In the genomic region with DNA sequence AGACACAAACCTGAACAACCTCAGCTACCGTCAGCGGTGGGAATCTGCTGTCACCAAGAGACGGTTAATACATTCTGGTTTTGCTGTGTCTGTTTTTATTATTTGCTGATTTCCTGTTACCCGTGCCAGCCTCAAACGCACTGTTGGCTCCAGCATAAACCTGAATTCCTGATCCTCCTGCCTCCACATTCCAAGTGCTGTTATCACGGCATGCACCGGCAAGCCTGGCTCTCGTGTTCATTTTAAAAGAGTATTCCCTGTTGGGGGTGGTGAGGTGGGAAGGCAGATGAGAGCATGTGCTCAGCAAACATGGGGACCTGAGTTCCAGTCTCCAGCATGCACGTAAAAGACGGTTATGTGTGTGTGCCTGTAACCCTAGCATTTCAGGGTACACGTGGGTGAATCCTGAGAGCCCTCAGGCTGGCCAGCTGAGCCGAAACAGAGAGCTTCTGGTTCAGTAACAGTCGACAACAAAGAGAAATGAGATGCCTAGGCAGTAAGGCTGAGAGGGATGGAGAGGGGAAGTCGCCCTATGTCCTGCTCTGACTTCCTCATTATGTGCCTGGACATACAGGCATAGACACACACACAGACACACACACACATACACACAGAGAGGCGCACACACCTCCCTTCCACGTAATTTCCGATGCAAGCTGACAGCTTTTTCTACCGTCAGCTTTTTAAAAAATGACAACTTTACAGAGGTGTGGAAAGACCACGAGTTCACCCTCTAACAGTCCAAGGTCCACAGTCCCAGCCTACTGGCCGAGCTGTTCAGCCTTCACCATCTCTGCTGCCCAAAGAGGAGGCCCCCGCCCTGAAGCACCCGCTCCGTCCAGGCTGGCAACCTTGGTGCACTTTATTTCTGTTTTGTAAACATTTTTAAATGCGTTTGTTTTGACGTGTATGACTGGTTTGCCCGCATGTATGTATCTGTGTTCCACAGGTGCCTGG, we compare ENCODE assay signal across 13 mouse cellular contexts.
A peak's percentile ranks its signal among the peaks of the same experiment; 100 is the strongest.
DNase-seq lines count a peak whose midpoint lies in the region; ATAC-seq lines count a peak whose summit lies in the region.
"Had no signal": no experiment of that assay in that cellular context is flagged by ENCODE, and none has a peak within 500 bp of the region (broad histone marks: within the 10 kb centered on the region; RNA-seq: fewer than 3 reads in every experiment).

No protein-coding gene starts in this region.

- 69% methylated on average over 26 of the region's 26 CpGs for WGBS in heart, embryonic 10.5 days
- WGBS in liver, embryonic 12.5 days (ENCODE audit: insufficient replicate concordance) = 66% methylated on average over 26 of the region's 26 CpGs
- WGBS in kidney, embryonic 14.5 days = 62% methylated on average over 26 of the region's 26 CpGs

- no peak overlapping the region for H3K4me3 ChIP-seq in heart, embryonic 10.5 days
- H3K4me3 ChIP-seq in liver, embryonic 12.5 days = no peak overlapping the region
- H3K4me3 ChIP-seq in kidney, embryonic 14.5 days (ENCODE audit: low read length) = no peak overlapping the region
- H3K4me3 ChIP-seq: forebrain, embryonic 12.5 days; neural tube, embryonic 12.5 days had no signal

- no peaks in the 10 kb centered on the region for H3K9me3 ChIP-seq in heart, embryonic 10.5 days
- no peaks in the 10 kb centered on the region for H3K9me3 ChIP-seq in liver, embryonic 12.5 days (replicated peaks)
- H3K9me3 ChIP-seq in kidney, embryonic 14.5 days (ENCODE audit: control insufficient read depth, low read length) = no peaks in the 10 kb centered on the region
- H3K9me3 ChIP-seq: forebrain, embryonic 12.5 days; neural tube, embryonic 12.5 days had no signal

- DNase-seq in heart, embryonic 10.5 days (ENCODE audit: low spot score) = no peak
- DNase-seq in heart, adult 8-10 months (ENCODE audit: low spot score) = no peak
- DNase-seq in liver = no peak
- DNase-seq in thymus, postnatal 0 days (ENCODE audit: low spot score) = no peak

- H3K4me1 ChIP-seq in heart, embryonic 10.5 days = peaks cover 41% of the 10 kb centered on the region
- 0 out of 2 replicates have a peak, but pooled peaks cover 7% of the 10 kb centered on the region for H3K4me1 ChIP-seq in liver, embryonic 12.5 days
- H3K4me1 ChIP-seq in kidney, embryonic 14.5 days (ENCODE audit: control insufficient read depth, insufficient read depth, low read length) = peaks cover 8% of the 10 kb centered on the region; the same call in 1 of the 2 replicates
- H3K4me1 ChIP-seq: neural tube, embryonic 12.5 days had no signal

- H3K9ac ChIP-seq in liver, embryonic 12.5 days = no peak overlapping the region
- H3K9ac ChIP-seq in kidney, embryonic 14.5 days (ENCODE audit: low read depth, low read length) = 0 out of 2 replicates have a peak overlapping the region, but pooled peaks have one; percentile 12
- H3K9ac ChIP-seq: forebrain, embryonic 12.5 days; hindbrain, embryonic 14.5 days; liver, embryonic 14.5 days; neural tube, embryonic 12.5 days had no signal

- H3K36me3 ChIP-seq in heart, embryonic 10.5 days = no peaks in the 10 kb centered on the region
- H3K36me3 ChIP-seq in liver, embryonic 12.5 days = no peaks in the 10 kb centered on the region
- H3K36me3 ChIP-seq in kidney, embryonic 14.5 days (ENCODE audit: control insufficient read depth, insufficient read depth, low read length) = no peaks in the 10 kb centered on the region
- H3K36me3 ChIP-seq: forebrain, embryonic 12.5 days; neural tube, embryonic 12.5 days had no signal

- 0 out of 2 replicates have a peak, but pooled peaks cover 2% of the 10 kb centered on the region for H3K27me3 ChIP-seq in heart, embryonic 10.5 days (ENCODE audit: insufficient read depth, poor library complexity, severe bottlenecking)
- no peaks in the 10 kb centered on the region for H3K27me3 ChIP-seq in liver, embryonic 12.5 days (replicated peaks)
- no peaks in the 10 kb centered on the region for H3K27me3 ChIP-seq in kidney, embryonic 14.5 days (ENCODE audit: control insufficient read depth, insufficient read depth, low read length)
- H3K27me3 ChIP-seq: neural tube, embryonic 12.5 days had no signal

- peak; percentile 54; the same call in 1 of the 2 replicates for ATAC-seq in liver, embryonic 12.5 days
- no peak for ATAC-seq in kidney, embryonic 14.5 days (ENCODE audit: low FRiP score, low TSS enrichment)
- peak; percentile 70 for ATAC-seq in megakaryocyte progenitor cell, adult 5-6 weeks (replicated peaks; ENCODE audit: poor library complexity)
- ATAC-seq in cerebellum, adult (ENCODE audit: insufficient number of reproducible peaks, low FRiP score, low TSS enrichment) = no peak

- H3K4me2 ChIP-seq in liver, embryonic 12.5 days = no peak overlapping the region
- no peak overlapping the region; the same call in 1 of the 2 replicates for H3K4me2 ChIP-seq in kidney, embryonic 14.5 days (replicated peaks; ENCODE audit: low read depth, low read length)
- H3K4me2 ChIP-seq: forebrain, embryonic 12.5 days; hindbrain, embryonic 14.5 days; neural tube, embryonic 12.5 days had no signal

- peak overlapping the region; percentile 53; the same call in 1 of the 2 replicates for H3K27ac ChIP-seq in heart, embryonic 10.5 days
- H3K27ac ChIP-seq in liver, embryonic 12.5 days = no peak overlapping the region
- H3K27ac ChIP-seq in kidney, embryonic 14.5 days (ENCODE audit: low read depth, low read length) = no peak overlapping the region
- H3K27ac ChIP-seq: forebrain, embryonic 12.5 days; hindbrain, embryonic 14.5 days; liver, embryonic 14.5 days; neural tube, embryonic 12.5 days; stomach, postnatal 0 days had no signal

Comparison
In these comparisons a context has a peak if more than half of its experiments do, and no peak if none do; other contexts are left out.
1. ATAC-seq: peak in liver, embryonic 12.5 days (single experiment) and megakaryocyte progenitor cell, adult 5-6 weeks (single experiment); none in kidney, embryonic 14.5 days (single experiment) and cerebellum, adult (single experiment).